Mouse (Mus musculus) cerebellum, postnatal 10 days (tissue): Measurements from ENCODE around the gene Cel.

Experiments used
- DNase-seq, 2 experiments: peaks; one replicate each; pipeline ENCODE4 v3.0.0; 2021; ENCODE audit warnings: mixed read lengths in 2 of 2

Cel gene

DNA sequence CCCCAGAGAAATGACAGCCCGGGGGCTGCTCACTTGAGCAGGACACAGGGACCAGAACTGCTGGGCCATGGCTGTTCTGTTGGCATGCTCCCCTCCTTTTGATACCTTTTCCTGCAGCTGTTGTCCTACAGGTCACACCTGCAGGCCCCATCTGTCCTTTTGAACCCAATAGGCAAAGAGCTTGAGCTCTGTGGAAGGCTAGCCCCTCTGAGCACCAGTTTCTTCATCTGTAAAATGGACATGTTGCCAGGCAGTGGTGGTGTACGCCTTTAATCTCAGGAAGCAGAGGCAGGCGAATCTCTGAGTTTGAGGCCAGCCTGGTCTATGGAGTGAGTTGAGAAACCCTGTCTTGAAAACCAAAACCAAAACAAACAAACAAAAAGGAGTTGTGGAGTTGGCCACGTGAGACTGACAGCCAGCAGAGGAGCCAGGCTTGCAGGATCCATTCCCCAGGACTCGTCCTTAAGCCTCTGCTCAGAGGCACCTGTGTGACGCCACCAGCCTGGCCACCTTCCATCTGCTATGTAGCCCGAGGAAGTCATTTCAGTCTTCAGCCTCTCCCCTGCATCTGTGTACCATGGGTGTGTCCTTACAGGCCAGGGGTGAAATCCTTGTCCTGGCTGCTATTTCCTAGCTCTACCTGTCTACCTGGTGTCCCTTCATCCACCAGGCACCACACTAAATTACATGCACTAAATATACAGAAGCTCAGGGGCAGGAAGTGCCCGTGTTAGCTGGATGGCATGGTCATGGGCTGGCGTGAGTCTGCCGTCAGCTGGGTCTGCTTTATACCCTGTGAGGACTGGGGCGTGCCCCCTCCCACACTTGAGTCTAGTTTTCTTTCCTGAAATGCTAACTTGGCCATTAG is 26.2 kb downstream of the Cel start:
- DNase-seq: no peak

DNA sequence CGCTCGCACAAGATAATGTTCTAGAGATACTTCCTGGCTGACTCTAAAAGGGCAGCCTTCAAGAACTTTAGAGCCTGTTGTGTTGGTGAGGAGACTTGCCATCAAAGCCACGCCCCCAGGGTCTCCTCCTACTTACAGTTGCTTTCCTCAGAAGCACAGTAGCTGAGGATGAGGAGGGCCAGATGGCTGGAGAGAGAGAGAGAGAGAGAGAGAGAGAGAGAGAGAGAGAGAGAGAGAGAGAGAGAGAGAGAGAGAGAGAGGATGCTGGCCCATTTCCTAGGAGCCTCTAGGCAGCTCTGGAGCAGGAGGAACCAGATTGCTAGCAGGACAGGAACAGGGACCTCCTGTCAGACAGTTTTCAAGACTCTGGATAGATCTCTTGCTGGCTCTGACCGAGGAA is 27.0 kb downstream of the Cel start:
- DNase-seq: peak; percentile 69 to 74

- DNase-seq: peak; percentile 88 to 90
Observed at GRCm38 (mm10) chr2:28535650-28536049, 27.6 kb downstream of the Cel start.

GRCm38 (mm10) chr2:28535263-28535540 is 28.0 kb downstream of the Cel start:
- DNase-seq: peak; percentile 79 to 83

DNA sequence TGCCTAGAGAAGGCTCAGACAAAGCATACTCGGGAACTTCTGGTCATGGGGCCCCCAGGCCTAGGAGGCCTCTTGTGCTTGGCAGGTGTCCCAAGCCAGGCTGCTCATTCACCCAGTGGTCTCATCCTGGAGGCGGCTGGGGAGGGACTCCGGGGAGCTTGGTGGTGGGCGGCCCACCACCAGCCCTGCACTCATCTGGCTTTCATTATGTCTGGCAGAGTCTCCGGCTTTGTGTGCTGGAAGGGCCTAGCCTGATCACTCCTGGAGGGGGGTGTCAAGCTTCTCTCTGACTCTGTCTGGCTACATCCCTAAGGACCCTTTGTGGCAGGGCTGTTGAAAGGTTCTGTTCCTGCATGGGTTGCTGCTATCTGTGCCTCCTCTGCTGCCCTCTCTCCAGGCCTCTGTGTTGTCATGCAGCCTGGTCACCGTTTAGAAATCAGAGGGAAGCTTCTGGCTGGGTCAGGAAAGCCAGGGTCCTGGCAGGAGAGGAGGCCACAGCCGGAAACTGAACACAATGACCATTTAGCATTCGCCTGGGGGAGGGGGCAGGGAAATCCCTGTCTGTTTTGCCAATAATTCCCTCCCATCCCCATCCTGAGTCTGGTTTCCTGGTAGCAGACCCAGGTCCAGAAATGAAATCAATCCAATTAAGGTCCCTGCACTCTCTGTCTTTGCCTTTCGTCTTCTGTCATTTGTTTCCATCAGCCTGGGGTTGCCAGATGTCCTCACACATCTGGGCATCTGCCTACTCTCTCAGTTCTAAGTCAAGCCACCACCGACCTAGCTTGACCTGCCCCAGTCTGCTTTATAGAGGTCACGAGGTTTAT is 28.6 kb downstream of the Cel start:
- peak; percentile 69 to 77 for DNase-seq

DNA sequence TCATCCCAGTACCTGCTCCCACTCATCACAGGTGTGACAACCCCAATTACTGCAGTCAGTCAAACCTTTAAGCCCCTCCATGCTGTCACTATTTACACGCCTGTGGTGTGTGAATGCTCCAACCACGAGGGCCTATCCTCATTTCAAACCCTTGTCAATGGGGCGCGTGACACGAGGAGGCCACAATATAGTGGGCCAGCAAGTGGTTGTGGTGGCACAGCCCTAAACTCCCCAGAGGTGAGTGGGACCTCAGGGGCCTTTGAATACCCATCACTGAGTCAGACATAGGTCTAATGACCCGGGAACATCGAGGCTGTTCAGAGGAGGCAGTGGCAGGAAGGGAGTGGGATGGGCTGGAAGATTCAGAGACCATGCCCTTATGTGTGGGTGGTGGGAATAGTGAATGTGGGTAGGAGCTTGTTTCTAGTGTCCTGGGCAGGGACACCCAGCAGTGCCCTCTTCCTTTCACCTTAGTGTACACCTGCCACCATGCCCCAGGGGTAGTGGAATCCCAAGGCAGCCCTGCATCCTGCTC is 29.2 kb downstream of the Cel start:
- DNase-seq: no peak

GRCm38 (mm10) chr2:28532938-28533771 is 30.0 kb downstream of the Cel start:
- peak; percentile 91 to 94 for DNase-seq

DNA sequence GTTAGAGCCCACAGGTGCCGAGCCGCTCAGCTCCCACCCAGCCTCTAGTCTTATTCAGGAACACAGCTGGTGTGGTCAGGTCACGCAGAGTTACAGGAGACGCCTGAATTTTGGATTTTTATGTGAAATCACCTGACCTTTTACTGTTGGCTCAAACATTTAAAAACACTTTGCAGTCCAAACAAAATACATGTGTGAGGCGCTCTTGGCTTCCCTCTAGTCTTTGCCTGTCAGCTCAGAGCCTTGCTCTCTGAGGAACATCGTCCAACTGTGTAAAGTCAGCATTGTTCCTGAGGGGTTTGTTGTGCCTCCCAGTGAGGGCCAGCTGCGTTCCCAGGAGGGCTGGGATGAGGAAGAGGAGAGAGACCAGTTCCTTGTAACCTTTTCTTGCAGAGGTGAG is 32.9 kb downstream of the Cel start:
- DNase-seq: no peak

DNA sequence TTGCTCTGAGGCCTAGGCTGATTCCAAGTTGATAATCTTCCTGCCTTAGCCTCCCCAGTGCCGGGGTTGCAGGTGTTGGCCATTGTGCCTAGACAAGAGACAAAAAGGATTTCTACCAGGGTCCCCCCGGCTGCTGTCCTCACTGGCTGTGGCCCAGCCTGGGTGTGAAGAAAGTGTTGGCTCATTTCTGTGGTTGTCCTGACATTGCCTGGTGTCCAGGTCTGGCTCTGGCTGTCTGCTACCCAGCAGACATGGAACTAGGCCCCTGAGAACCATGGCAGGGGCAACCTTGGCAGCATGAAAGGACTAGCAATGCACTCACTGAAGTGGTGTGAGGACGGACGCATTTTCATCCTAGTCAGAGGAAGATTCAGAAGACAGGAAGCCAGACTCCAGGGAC is 33.3 kb downstream of the Cel start:
- DNase-seq: peak in 1 of 2 experiments; percentile 34

- DNase-seq: peak; percentile 53 to 55
Observed at GRCm38 (mm10) chr2:28528354-28528730, 34.9 kb downstream of the Cel start.

DNA sequence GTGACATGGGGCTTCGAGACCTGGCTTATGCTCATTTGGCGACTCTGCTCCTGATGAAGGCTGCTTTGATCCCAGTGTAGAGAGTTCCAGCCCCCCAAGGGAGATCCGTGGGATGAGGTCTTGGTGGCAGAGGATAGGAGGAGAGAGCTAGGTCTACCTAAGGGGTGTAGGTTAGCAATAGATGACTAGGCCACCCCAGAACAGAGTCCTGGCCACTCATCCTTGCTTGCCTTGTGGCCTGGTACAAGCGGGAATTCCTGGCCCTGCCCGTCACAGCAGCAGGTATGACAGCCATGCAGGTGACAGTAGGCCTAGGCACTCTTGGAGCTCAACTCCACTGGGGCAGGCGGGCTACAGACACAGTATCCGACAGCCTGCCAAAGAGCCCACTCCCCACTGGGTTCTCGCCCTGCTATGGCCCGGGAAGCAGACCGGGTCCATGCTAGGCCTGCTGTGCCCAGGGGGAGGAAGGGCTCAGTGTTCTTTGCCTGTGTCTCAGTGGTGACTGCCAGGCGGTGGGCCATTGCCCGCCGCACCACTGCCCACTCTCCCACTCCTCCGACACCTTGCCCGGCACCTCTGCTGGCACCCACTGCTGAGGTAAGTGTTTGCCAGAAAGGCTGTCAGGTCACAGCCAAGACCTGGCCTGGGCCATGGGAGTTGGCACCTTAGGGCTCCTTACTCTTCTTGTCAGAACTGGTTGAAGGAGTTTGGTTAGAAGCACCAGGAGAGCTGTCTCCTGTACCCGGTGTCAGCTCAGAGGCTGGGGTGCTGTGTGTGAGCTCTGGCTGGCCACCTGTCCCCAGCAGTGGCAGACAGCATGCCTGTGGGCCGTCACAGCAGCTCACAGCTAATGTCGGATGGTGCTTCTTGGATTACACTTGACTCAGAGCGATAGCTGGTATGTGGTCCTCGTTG is 35.5 kb downstream of the Cel start:
- peak; percentile 57 to 63 for DNase-seq

GRCm38 (mm10) chr2:28525943-28526876 is 37.0 kb downstream of the Cel start:
- DNase-seq: peak; percentile 75 to 77

DNA sequence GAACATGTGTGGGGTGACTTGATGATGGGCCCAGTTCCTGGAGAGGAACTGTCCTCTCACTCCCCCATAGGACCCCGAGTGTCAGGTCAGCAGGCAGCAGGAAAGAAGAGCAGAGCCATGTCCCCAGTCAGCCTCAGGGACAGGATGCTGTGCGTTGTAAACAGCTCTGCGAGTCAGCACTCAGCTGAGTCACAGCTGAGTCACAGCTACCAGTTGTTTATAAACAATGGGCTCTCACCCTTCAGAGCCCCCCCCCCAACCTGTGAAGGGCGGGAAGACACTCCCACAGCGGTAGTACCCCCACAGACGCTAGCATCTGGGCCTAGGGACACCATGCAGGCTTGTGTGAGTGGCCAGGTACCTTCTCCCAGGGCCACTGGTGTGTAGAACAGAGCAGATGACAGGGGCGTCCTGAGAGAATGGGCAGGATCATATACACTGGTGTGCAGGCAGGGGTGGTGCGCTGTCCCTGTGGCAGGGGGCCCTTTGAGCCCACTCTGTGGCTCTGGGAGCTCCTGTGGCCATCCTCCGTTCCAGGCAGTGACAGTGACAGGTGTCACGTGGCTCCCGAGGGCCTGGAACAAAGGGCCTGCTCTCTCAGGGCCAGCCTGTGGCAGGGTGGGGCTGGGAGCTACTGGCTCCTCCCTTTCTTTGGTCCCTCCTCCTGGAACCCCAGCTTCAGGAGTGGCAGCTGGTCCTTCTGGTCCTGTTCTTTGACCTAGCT is 37.8 kb downstream of the Cel start:
- peak in 1 of 2 experiments; percentile 70 for DNase-seq

GRCm38 (mm10) chr2:28524406-28524805 is 38.8 kb downstream of the Cel start:
- DNase-seq: peak; percentile 12 to 21

- peak; percentile 92 to 95 for DNase-seq
Observed at GRCm38 (mm10) chr2:28523643-28524117, 39.5 kb downstream of the Cel start.

GRCm38 (mm10) chr2:28522166-28522565 is 41.0 kb downstream of the Cel start:
- DNase-seq: peak; percentile 62 to 63

GRCm38 (mm10) chr2:28521571-28522151 is 41.5 kb downstream of the Cel start:
- DNase-seq: peak; percentile 65 to 70

- peak; percentile 59 to 67 for DNase-seq
Observed at GRCm38 (mm10) chr2:28520581-28520980, 42.6 kb downstream of the Cel start.

DNA sequence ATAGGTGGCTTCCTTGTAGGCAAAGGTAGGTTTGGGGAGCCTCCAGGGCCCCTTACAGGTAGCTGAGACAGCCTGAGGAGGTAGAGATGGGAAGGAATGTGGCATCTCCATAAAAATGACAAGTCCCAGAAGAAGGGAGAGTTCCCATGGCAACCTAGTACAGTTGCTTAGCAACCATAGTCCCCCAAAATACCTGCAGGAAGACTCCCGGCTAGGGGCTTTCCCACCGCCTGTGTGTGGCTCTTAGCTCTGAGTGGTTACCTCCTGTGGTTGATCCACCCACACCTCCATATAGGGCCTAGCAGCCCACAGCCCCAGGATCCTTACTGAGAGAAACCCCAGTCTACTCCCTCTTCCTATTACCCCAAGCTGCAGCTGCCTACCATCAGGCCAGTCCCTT is 45.0 kb downstream of the Cel start:
- peak in 1 of 2 experiments; percentile 11 for DNase-seq
